Mouse (Mus musculus): ENCODE measurements at regions not wholly inside any gene's neighbourhood (a gene's known extent, or its start where the extent isn't known, plus 50 kb on each side); places are given as distances from the start of the nearest gene placed in this dataset.

DNA sequence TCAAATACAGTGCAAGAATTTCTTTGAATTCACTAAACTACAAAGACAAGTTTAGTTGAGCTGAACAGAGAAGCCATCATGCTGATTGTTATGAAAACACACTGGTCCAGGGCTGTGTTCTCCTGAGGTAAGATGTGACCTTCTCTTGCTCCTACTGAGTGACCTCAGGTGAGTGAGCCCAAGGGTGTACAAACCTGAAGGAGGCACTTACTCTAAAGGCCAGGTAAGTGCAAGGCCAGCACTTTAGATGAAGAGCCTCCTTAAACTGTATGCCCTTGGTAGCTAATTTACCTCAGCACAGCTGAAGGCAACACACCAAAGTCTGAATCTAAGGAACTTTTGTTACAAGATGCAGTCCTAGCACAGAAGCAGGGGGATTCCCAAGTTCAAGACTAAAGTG, 128.7 kb upstream of the Lef1 start:
- Histone ChIP-seq H3K79me2 (ENCODE audit: control insufficient read depth, insufficient read depth) (no peaks in the 10 kb centered on the region), H3K4me2 (ENCODE audit: low read depth) (no peak overlapping the region), H3ac (ENCODE audit: control insufficient read depth, insufficient read length) (no peak overlapping the region), H3K27me3 (ENCODE audit: control insufficient read depth, insufficient read depth, insufficient read length) (no peaks in the 10 kb centered on the region), H3K4me3 (no peak overlapping the region), H3K36me3 (ENCODE audit: control insufficient read depth, insufficient read depth) (no peaks in the 10 kb centered on the region)
- TF ChIP-seq USF1 (IDR thresholded peaks at IDR 0.05; ENCODE audit: low read depth), result no peak
- no peak for TF ChIP-seq POLR2AphosphoS2 (IDR thresholded peaks at IDR 0.05; ENCODE audit: insufficient read length, low read depth)
- no peak for TF ChIP-seq TCF12 (IDR thresholded peaks at IDR 0.05; ENCODE audit: insufficient read depth, poor library complexity, severe bottlenecking)
- no peak for TF ChIP-seq REST (IDR thresholded peaks at IDR 0.05; ENCODE audit: insufficient read depth, insufficient read length)
- TF ChIP-seq SRF (IDR thresholded peaks at IDR 0.05; ENCODE audit: control insufficient read depth, insufficient read length, low read depth), result no peak
- TF ChIP-seq MAX (IDR thresholded peaks at IDR 0.05; ENCODE audit: low read depth), result no peak
- no peak for TF ChIP-seq MYOG (IDR thresholded peaks at IDR 0.05; ENCODE audit: control insufficient read depth in 1 of 3, insufficient read depth in 1 of 3, insufficient read length in 2 of 3, low read depth in 2 of 3)
- TF ChIP-seq MYOD1 (IDR thresholded peaks at IDR 0.05; ENCODE audit: control insufficient read depth in 1 of 3, insufficient read length in 2 of 3, low read depth in 2 of 3), result no peak
- no peak for TF ChIP-seq POLR2A (IDR thresholded peaks at IDR 0.05; ENCODE audit: insufficient read length, low read depth)
- TF ChIP-seq CEBPB (IDR thresholded peaks at IDR 0.05; ENCODE audit: insufficient read depth, poor library complexity, severe bottlenecking), result no peak
- no peak for TF ChIP-seq TCF3 (IDR thresholded peaks at IDR 0.05; ENCODE audit: insufficient read length, low read depth)
- TF ChIP-seq E2F4 (IDR thresholded peaks at IDR 0.05; ENCODE audit: insufficient read depth), result no peak

- TF ChIP-seq REST (IDR thresholded peaks at IDR 0.05; ENCODE audit: insufficient read depth, insufficient read length) (no peak), POLR2AphosphoS2 (IDR thresholded peaks at IDR 0.05; ENCODE audit: insufficient read length, low read depth) (no peak), POLR2A (IDR thresholded peaks at IDR 0.05; ENCODE audit: insufficient read length, low read depth) (no peak), MYOG (IDR thresholded peaks at IDR 0.05; ENCODE audit: control insufficient read depth in 1 of 3, insufficient read depth in 1 of 3, insufficient read length in 2 of 3, low read depth in 2 of 3) (no peak)
- no peak overlapping the region for H3K4me2 ChIP-seq (ENCODE audit: low read depth)
- H3K27me3 ChIP-seq (ENCODE audit: control insufficient read depth, insufficient read depth, insufficient read length), result no peaks in the 10 kb centered on the region
- H3K36me3 ChIP-seq (ENCODE audit: control insufficient read depth, insufficient read depth), result no peaks in the 10 kb centered on the region
- no peaks in the 10 kb centered on the region for H3K79me2 ChIP-seq (ENCODE audit: control insufficient read depth, insufficient read depth)
- H3ac ChIP-seq (ENCODE audit: control insufficient read depth, insufficient read length), result no peak overlapping the region
- H3K4me3 ChIP-seq, result no peak overlapping the region
These were observed 131.2 kb upstream of the Lef1 start for GRCm38 (mm10) chr3:130978986-130979642.

GRCm38 (mm10) chr3:130977921-130978700, 132.2 kb upstream of the Lef1 start:
- H3K27me3 ChIP-seq (ENCODE audit: control insufficient read depth, insufficient read depth, insufficient read length), result no peaks in the 10 kb centered on the region
- no peaks in the 10 kb centered on the region for H3K36me3 ChIP-seq (ENCODE audit: control insufficient read depth, insufficient read depth)
- no peak overlapping the region for H3K4me2 ChIP-seq (ENCODE audit: low read depth)
- no peak overlapping the region for H3ac ChIP-seq (ENCODE audit: control insufficient read depth, insufficient read length)
- TF ChIP-seq TCF3 (IDR thresholded peaks at IDR 0.05; ENCODE audit: insufficient read length, low read depth), result no peak
- H3K4me3 ChIP-seq, result no peak overlapping the region
- H3K79me2 ChIP-seq (ENCODE audit: control insufficient read depth, insufficient read depth), result no peaks in the 10 kb centered on the region

- H3K4me2 ChIP-seq (ENCODE audit: low read depth), result no peak overlapping the region
- H3K27me3 ChIP-seq (ENCODE audit: control insufficient read depth, insufficient read depth, insufficient read length), result no peaks in the 10 kb centered on the region
- no peak overlapping the region for H3K4me3 ChIP-seq
- H3K79me2 ChIP-seq (ENCODE audit: control insufficient read depth, insufficient read depth), result no peaks in the 10 kb centered on the region
- no peak overlapping the region for H3ac ChIP-seq (ENCODE audit: control insufficient read depth, insufficient read length)
- TF ChIP-seq E2F4 (IDR thresholded peaks at IDR 0.05; ENCODE audit: insufficient read depth), result no peak
- TF ChIP-seq CEBPB (IDR thresholded peaks at IDR 0.05; ENCODE audit: insufficient read depth, poor library complexity, severe bottlenecking), result no peak
- no peak for TF ChIP-seq SRF (IDR thresholded peaks at IDR 0.05; ENCODE audit: control insufficient read depth, insufficient read length, low read depth)
- TF ChIP-seq TCF3 (IDR thresholded peaks at IDR 0.05; ENCODE audit: insufficient read length, low read depth), result no peak
- no peak for TF ChIP-seq USF1 (IDR thresholded peaks at IDR 0.05; ENCODE audit: low read depth)
- no peak for TF ChIP-seq MAX (IDR thresholded peaks at IDR 0.05; ENCODE audit: low read depth)
- TF ChIP-seq POLR2A (IDR thresholded peaks at IDR 0.05; ENCODE audit: insufficient read length, low read depth), result no peak
- TF ChIP-seq TCF12 (IDR thresholded peaks at IDR 0.05; ENCODE audit: insufficient read depth, poor library complexity, severe bottlenecking), result no peak
- TF ChIP-seq MYOD1 (IDR thresholded peaks at IDR 0.05; ENCODE audit: control insufficient read depth in 1 of 3, insufficient read length in 2 of 3, low read depth in 2 of 3), result no peak
- no peak for TF ChIP-seq MYOG (IDR thresholded peaks at IDR 0.05; ENCODE audit: control insufficient read depth in 1 of 3, insufficient read depth in 1 of 3, insufficient read length in 2 of 3, low read depth in 2 of 3)
- H3K36me3 ChIP-seq (ENCODE audit: control insufficient read depth, insufficient read depth), result no peaks in the 10 kb centered on the region
These were observed 134.1 kb upstream of the Lef1 start for GRCm38 (mm10) chr3:130976206-130976605.

DNA sequence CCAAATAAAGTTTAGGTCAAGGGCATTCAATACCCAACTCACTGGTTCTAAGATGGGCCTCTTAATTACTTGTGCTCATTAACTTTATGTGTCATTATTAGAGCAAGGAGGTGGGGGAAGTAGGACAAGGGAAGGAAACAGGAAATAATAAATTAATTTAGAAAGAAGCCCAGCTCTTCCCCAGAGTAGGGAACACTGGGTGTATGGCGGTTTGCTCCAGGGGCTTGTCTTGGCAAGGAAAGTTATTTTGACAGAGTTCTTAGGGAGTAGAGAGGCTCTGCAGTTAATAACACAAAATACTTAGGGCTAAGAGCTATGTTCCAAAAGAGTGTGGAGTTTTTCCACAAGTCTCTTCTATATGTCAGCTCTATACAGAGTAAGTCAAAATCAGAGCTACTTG, 135.0 kb upstream of the Lef1 start:
- Histone ChIP-seq H3K4me2 (ENCODE audit: low read depth) (no peak overlapping the region), H3K27me3 (ENCODE audit: control insufficient read depth, insufficient read depth, insufficient read length) (no peaks in the 10 kb centered on the region), H3K36me3 (ENCODE audit: control insufficient read depth, insufficient read depth) (no peaks in the 10 kb centered on the region), H3K79me2 (ENCODE audit: control insufficient read depth, insufficient read depth) (no peaks in the 10 kb centered on the region), H3K4me3 (no peak overlapping the region), H3ac (ENCODE audit: control insufficient read depth, insufficient read length) (no peak overlapping the region)
- TF ChIP-seq POLR2AphosphoS2 (IDR thresholded peaks at IDR 0.05; ENCODE audit: insufficient read length, low read depth) (no peak), MYOD1 (IDR thresholded peaks at IDR 0.05; ENCODE audit: control insufficient read depth in 1 of 3, insufficient read length in 2 of 3, low read depth in 2 of 3) (no peak), E2F4 (IDR thresholded peaks at IDR 0.05; ENCODE audit: insufficient read depth) (no peak), TCF12 (IDR thresholded peaks at IDR 0.05; ENCODE audit: insufficient read depth, poor library complexity, severe bottlenecking) (no peak), POLR2A (IDR thresholded peaks at IDR 0.05; ENCODE audit: insufficient read length, low read depth) (no peak), SRF (IDR thresholded peaks at IDR 0.05; ENCODE audit: control insufficient read depth, insufficient read length, low read depth) (no peak), MYOG (IDR thresholded peaks at IDR 0.05; ENCODE audit: control insufficient read depth in 1 of 3, insufficient read depth in 1 of 3, insufficient read length in 2 of 3, low read depth in 2 of 3) (no peak), REST (IDR thresholded peaks at IDR 0.05; ENCODE audit: insufficient read depth, insufficient read length) (no peak), USF1 (IDR thresholded peaks at IDR 0.05; ENCODE audit: low read depth) (no peak), CEBPB (IDR thresholded peaks at IDR 0.05; ENCODE audit: insufficient read depth, poor library complexity, severe bottlenecking) (no peak), MAX (IDR thresholded peaks at IDR 0.05; ENCODE audit: low read depth) (no peak), TCF3 (IDR thresholded peaks at IDR 0.05; ENCODE audit: insufficient read length, low read depth) (no peak)

Data from myocyte (in vitro differentiated cells).